Mouse (Mus musculus): ENCODE measurements around the gene Mterf1b. TPM values are rescaled to one million over a fixed set of nuclear protein-coding genes. Genes with fewer than 3 reads are reported as not detected.
"Not testable (repeated sequence)": the region's sequence is repeated elsewhere in the genome, so short reads cannot be mapped to it uniquely, and the experiment has no call there.

The Mterf1b gene
- polyA plus RNA-seq, 1 experiment from 2014 or later: 2.5 TPM

- Histone ChIP-seq H3K4me3 (no peak overlapping the region), H3K4me2 (no peak overlapping the region), H3K4me1 (peaks cover 13% of the 10 kb centered on the region), H3K9ac (no peak overlapping the region), H3K27me3 (replicated peaks) (no peaks in the 10 kb centered on the region), H3K9me3 (peaks cover 3% of the 10 kb centered on the region; the same call in 1 of the 2 replicates), H3K27ac (replicated peaks) (no peak overlapping the region), H3K36me3 (no peaks in the 10 kb centered on the region)
- ATAC-seq (ENCODE audit: extremely low read depth, insufficient number of reproducible peaks, low FRiP score, low TSS enrichment): no peak
- 61% methylated on average over 1 of the region's 1 CpGs for WGBS
Observed at GRCm38 (mm10) chr5:4194166-4194565, 2.0 kb downstream of the Mterf1b start.

- ATAC-seq (ENCODE audit: extremely low read depth, insufficient number of reproducible peaks, low FRiP score, low TSS enrichment): no peak
- Histone ChIP-seq H3K4me1 (peaks cover 13% of the 10 kb centered on the region), H3K9me3 (peaks cover 3% of the 10 kb centered on the region; the same call in 1 of the 2 replicates), H3K27ac (replicated peaks) (no peak overlapping the region), H3K36me3 (no peaks in the 10 kb centered on the region), H3K27me3 (replicated peaks) (no peaks in the 10 kb centered on the region), H3K9ac (no peak overlapping the region), H3K4me3 (no peak overlapping the region), H3K4me2 (no peak overlapping the region)
- 55% methylated on average over 1 of the region's 1 CpGs for WGBS
Observed at GRCm38 (mm10) chr5:4195086-4195485, 2.9 kb downstream of the Mterf1b start.

- ATAC-seq (ENCODE audit: extremely low read depth, insufficient number of reproducible peaks, low FRiP score, low TSS enrichment): no peak
- no peak overlapping the region for H3K4me3 ChIP-seq
- H3K9ac ChIP-seq: no peak overlapping the region
- no peaks in the 10 kb centered on the region for H3K4me1 ChIP-seq
- H3K27ac ChIP-seq (replicated peaks): no peak overlapping the region
- H3K27me3 ChIP-seq (replicated peaks): no peaks in the 10 kb centered on the region
- no peak overlapping the region for H3K4me2 ChIP-seq
- H3K36me3 ChIP-seq: no peaks in the 10 kb centered on the region
- no peaks in the 10 kb centered on the region for H3K9me3 ChIP-seq
Observed at GRCm38 (mm10) chr5:4201368-4201767, 9.2 kb downstream of the Mterf1b start.

- H3K27me3 ChIP-seq (replicated peaks); H3K9me3 ChIP-seq; H3K27ac ChIP-seq (replicated peaks); H3K36me3 ChIP-seq; ATAC-seq (ENCODE audit: extremely low read depth, insufficient number of reproducible peaks, low FRiP score, low TSS enrichment); H3K4me2 ChIP-seq; H3K4me3 ChIP-seq; H3K4me1 ChIP-seq; H3K9ac ChIP-seq: not testable (repeated sequence)
- WGBS: 93% methylated on average over 19 of the region's 19 CpGs
Observed at GRCm38 (mm10) chr5:4202276-4202810, 10.2 kb downstream of the Mterf1b start.

- H3K9me3 ChIP-seq: not testable (repeated sequence)
Observed at GRCm38 (mm10) chr5:4210082-4210481, 17.9 kb downstream of the Mterf1b start.

GRCm38 (mm10) chr5:4221309-4221708, 29.1 kb downstream of the Mterf1b start:
- peaks cover 2% of the 10 kb centered on the region; the same call in 1 of the 2 replicates for H3K4me1 ChIP-seq
- H3K9ac ChIP-seq: no peak overlapping the region
- H3K9me3 ChIP-seq: no peaks in the 10 kb centered on the region
- WGBS: 79% methylated on average over 3 of the region's 3 CpGs
- ATAC-seq (ENCODE audit: extremely low read depth, insufficient number of reproducible peaks, low FRiP score, low TSS enrichment): no peak
- H3K4me3 ChIP-seq: no peak overlapping the region
- no peaks in the 10 kb centered on the region for H3K36me3 ChIP-seq
- H3K4me2 ChIP-seq: no peak overlapping the region
- no peaks in the 10 kb centered on the region for H3K27me3 ChIP-seq (replicated peaks)
- no peak overlapping the region; the same call in 1 of the 2 replicates for H3K27ac ChIP-seq (replicated peaks)

More at GRCm38 (mm10) chr5:4210082-4210481, 17.9 kb downstream of the Mterf1b start:
- H3K4me1 ChIP-seq; H3K27ac ChIP-seq (replicated peaks); H3K27me3 ChIP-seq (replicated peaks); H3K4me2 ChIP-seq; ATAC-seq (ENCODE audit: extremely low read depth, insufficient number of reproducible peaks, low FRiP score, low TSS enrichment); H3K9ac ChIP-seq; H3K4me3 ChIP-seq; H3K36me3 ChIP-seq: not testable (repeated sequence)
- WGBS: 92% methylated on average over 3 of the region's 3 CpGs

- Histone ChIP-seq H3K4me3 (no peak overlapping the region), H3K36me3 (no peaks in the 10 kb centered on the region), H3K27me3 (replicated peaks) (no peaks in the 10 kb centered on the region), H3K27ac (replicated peaks) (no peak overlapping the region; the same call in 1 of the 2 replicates), H3K9ac (no peak overlapping the region), H3K9me3 (no peaks in the 10 kb centered on the region), H3K4me2 (no peak overlapping the region), H3K4me1 (peaks cover 2% of the 10 kb centered on the region; the same call in 1 of the 2 replicates)
- WGBS: 51% methylated on average over 6 of the region's 6 CpGs
- ATAC-seq (ENCODE audit: extremely low read depth, insufficient number of reproducible peaks, low FRiP score, low TSS enrichment): no peak
Observed at GRCm38 (mm10) chr5:4221981-4222623, 29.9 kb downstream of the Mterf1b start.

GRCm38 (mm10) chr5:4232163-4232562, 40.0 kb downstream of the Mterf1b start:
- no peak for ATAC-seq (ENCODE audit: extremely low read depth, insufficient number of reproducible peaks, low FRiP score, low TSS enrichment)
- Histone ChIP-seq H3K9me3 (no peaks in the 10 kb centered on the region), H3K27ac (replicated peaks) (no peak overlapping the region), H3K9ac (no peak overlapping the region), H3K4me1 (no peaks in the 10 kb centered on the region), H3K36me3 (no peaks in the 10 kb centered on the region), H3K4me2 (no peak overlapping the region), H3K27me3 (replicated peaks) (no peaks in the 10 kb centered on the region), H3K4me3 (no peak overlapping the region)
- 64% methylated on average over 2 of the region's 2 CpGs for WGBS

- H3K36me3 ChIP-seq: no peaks in the 10 kb centered on the region
- no peak overlapping the region for H3K4me2 ChIP-seq
- no peaks in the 10 kb centered on the region for H3K9me3 ChIP-seq
- no peaks in the 10 kb centered on the region for H3K27me3 ChIP-seq (replicated peaks)
- H3K4me3 ChIP-seq: no peak overlapping the region
- H3K4me1 ChIP-seq: no peaks in the 10 kb centered on the region
- H3K27ac ChIP-seq (replicated peaks): no peak overlapping the region
- H3K9ac ChIP-seq: no peak overlapping the region
- ATAC-seq (ENCODE audit: extremely low read depth, insufficient number of reproducible peaks, low FRiP score, low TSS enrichment): no peak
- 66% methylated on average over 2 of the region's 2 CpGs for WGBS
Observed at GRCm38 (mm10) chr5:4234505-4234904, 42.3 kb downstream of the Mterf1b start.

GRCm38 (mm10) chr5:4240120-4240519, 48.0 kb downstream of the Mterf1b start:
- Histone ChIP-seq H3K27me3 (replicated peaks) (no peaks in the 10 kb centered on the region), H3K9ac (no peak overlapping the region), H3K4me1 (peaks cover 6% of the 10 kb centered on the region), H3K4me2 (no peak overlapping the region), H3K9me3 (no peaks in the 10 kb centered on the region), H3K27ac (replicated peaks) (no peak overlapping the region), H3K4me3 (no peak overlapping the region), H3K36me3 (no peaks in the 10 kb centered on the region)
- WGBS: 58% methylated on average over 2 of the region's 2 CpGs
- no peak for ATAC-seq (ENCODE audit: extremely low read depth, insufficient number of reproducible peaks, low FRiP score, low TSS enrichment)

GRCm38 (mm10) chr5:4245004-4245403, 52.8 kb downstream of the Mterf1b start:
- no peaks in the 10 kb centered on the region for H3K36me3 ChIP-seq
- H3K4me1 ChIP-seq: peaks cover 6% of the 10 kb centered on the region
- WGBS: 75% methylated on average over 3 of the region's 3 CpGs
- ATAC-seq (ENCODE audit: extremely low read depth, insufficient number of reproducible peaks, low FRiP score, low TSS enrichment): no peak
- no peak overlapping the region for H3K9ac ChIP-seq
- H3K4me3 ChIP-seq: no peak overlapping the region
- no peak overlapping the region for H3K4me2 ChIP-seq
- no peak overlapping the region for H3K27ac ChIP-seq (replicated peaks)
- no peaks in the 10 kb centered on the region for H3K27me3 ChIP-seq (replicated peaks)
- H3K9me3 ChIP-seq: no peaks in the 10 kb centered on the region

GRCm38 (mm10) chr5:4246095-4246494, 53.9 kb downstream of the Mterf1b start:
- Histone ChIP-seq H3K9me3 (no peaks in the 10 kb centered on the region), H3K4me2 (no peak overlapping the region), H3K9ac (no peak overlapping the region), H3K4me1 (peaks cover 6% of the 10 kb centered on the region), H3K4me3 (no peak overlapping the region), H3K27ac (replicated peaks) (no peak overlapping the region), H3K36me3 (no peaks in the 10 kb centered on the region), H3K27me3 (replicated peaks) (no peaks in the 10 kb centered on the region)
- ATAC-seq (ENCODE audit: extremely low read depth, insufficient number of reproducible peaks, low FRiP score, low TSS enrichment): no peak
- 28% methylated on average over 2 of the region's 2 CpGs for WGBS

Measured in heart, embryonic 13.5 days (tissue).